ENCODE assay signal across 8 mouse cellular contexts in the genomic region with DNA sequence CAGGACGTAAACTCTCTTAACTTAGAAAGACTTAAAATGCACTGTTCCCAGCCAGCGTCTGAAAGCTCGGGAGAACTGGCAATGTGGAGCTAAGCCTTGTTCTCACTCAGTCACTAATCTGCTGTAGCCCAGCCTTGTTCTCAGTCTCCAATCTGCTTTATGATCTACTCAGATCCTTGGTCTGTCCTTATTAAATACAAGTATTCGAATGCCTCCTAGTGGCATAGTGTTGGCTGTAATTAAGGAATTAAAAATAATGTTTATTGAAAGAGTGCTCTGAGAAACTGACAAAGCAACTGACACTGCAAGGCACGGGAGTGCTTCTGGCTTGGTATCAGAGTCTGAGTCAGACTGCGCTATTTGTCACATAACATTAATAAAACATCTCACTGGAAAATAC.
DNase-seq lines count a peak whose midpoint lies in the region; ATAC-seq and TF ChIP-seq lines count a peak whose summit lies in the region.

No protein-coding gene starts in this region.

- peak; percentile 34 for TF ChIP-seq CTCF in intestine, postnatal 0 days (IDR thresholded peaks at IDR 0.05; ENCODE audit: low read depth)
- peak; percentile 41 for TF ChIP-seq CTCF in Patski (IDR thresholded peaks at IDR 0.05)

- 79% methylated on average over 6 of the region's 6 CpGs for WGBS in intestine, postnatal 0 days
- 75% methylated on average over 6 of the region's 6 CpGs for WGBS in intestine, embryonic 16.5 days

- no peak overlapping the region for H3K4me2 ChIP-seq in intestine, postnatal 0 days (replicated peaks; ENCODE audit: low read depth)
- H3K4me2 ChIP-seq in intestine, embryonic 16.5 days (ENCODE audit: low read depth, low read length), result no peak overlapping the region

- H3K27me3 ChIP-seq in intestine, postnatal 0 days (replicated peaks; ENCODE audit: control insufficient read depth, insufficient read depth, low read length), result no peaks in the 10 kb centered on the region
- H3K27me3 ChIP-seq in intestine, embryonic 16.5 days (replicated peaks; ENCODE audit: control insufficient read depth, insufficient read depth, low read length), result no peaks in the 10 kb centered on the region
- no peaks in the 10 kb centered on the region for H3K27me3 ChIP-seq in Patski

- no peaks in the 10 kb centered on the region for H3K9me3 ChIP-seq in intestine, postnatal 0 days (ENCODE audit: control insufficient read depth)
- no peaks in the 10 kb centered on the region for H3K9me3 ChIP-seq in intestine, embryonic 16.5 days (ENCODE audit: control insufficient read depth, low read length)

- in situ Hi-C loops in Patski (cut with MboI; ENCODE audit: low pct_unique_long_range_greater_than_20kb), result loop anchor here (5.0 to 10.0 kb wide), 2 partner anchors 242 to 745 kb away; no protein-coding TSS in a partner anchor

- POLR2A ChIA-PET in Patski (lab: Charles Lee), result no interaction called here

- H3K4me1 ChIP-seq in intestine, postnatal 0 days (replicated peaks; ENCODE audit: control insufficient read depth, insufficient read depth, low read length), result no peaks in the 10 kb centered on the region
- no peaks in the 10 kb centered on the region for H3K4me1 ChIP-seq in intestine, embryonic 16.5 days (ENCODE audit: control insufficient read depth, insufficient read depth, low read length)

- H3K9ac ChIP-seq in intestine, postnatal 0 days (ENCODE audit: low read depth, low read length), result no peak overlapping the region
- H3K9ac ChIP-seq in intestine, embryonic 16.5 days (ENCODE audit: low read depth, low read length), result no peak overlapping the region

- H3K27ac ChIP-seq in intestine, postnatal 0 days (ENCODE audit: low read depth, low read length), result no peak overlapping the region
- H3K27ac ChIP-seq in intestine, embryonic 16.5 days (ENCODE audit: low read length), result no peak overlapping the region

- no peaks in the 10 kb centered on the region for H3K36me3 ChIP-seq in intestine, postnatal 0 days (ENCODE audit: control insufficient read depth, insufficient read depth)
- no peaks in the 10 kb centered on the region; the same call in 1 of the 2 replicates for H3K36me3 ChIP-seq in intestine, embryonic 16.5 days (ENCODE audit: control insufficient read depth, insufficient read depth, low read length)

- CTCF ChIA-PET in Patski (lab: Charles Lee), result interaction anchor here (0.6 to 0.7 kb wide), 2 partner anchors 9 to 117 kb away, joined by 3 read pairs; no protein-coding TSS in a partner anchor

- no peak overlapping the region for H3K4me3 ChIP-seq in intestine, postnatal 0 days (ENCODE audit: low read depth, low read length)
- H3K4me3 ChIP-seq in intestine, embryonic 16.5 days (ENCODE audit: low read length), result no peak overlapping the region

- no peak for ATAC-seq in intestine, postnatal 0 days
- ATAC-seq in intestine, embryonic 16.5 days, result no peak
- ATAC-seq in Patski, result no peak
- ATAC-seq in granulocyte monocyte progenitor cell, adult 5-6 weeks (replicated peaks; ENCODE audit: poor library complexity, severe bottlenecking), result no peak

- DNase-seq in A20 (ENCODE audit: low read depth, low spot score) (peak; percentile 24), Patski (ENCODE audit: low read depth, low spot score) (no peak)
- DNase-seq in lung, postnatal 25 days (ENCODE audit: low spot score), result peak; percentile 1
- no peak for DNase-seq in kidney, adult 11 months
- no peak for DNase-seq in kidney, postnatal 14 days

Comparison
In these comparisons a context has a peak if more than half of its experiments do, and no peak if none do; other contexts are left out.
1. DNase-seq: peak in A20 (single experiment) and lung, postnatal 25 days (single experiment); none in Patski (single experiment), kidney, adult 11 months (single experiment) and kidney, postnatal 14 days (single experiment).